Mouse (Mus musculus) ES-E14 (cell line): ENCODE measurements at regions not wholly inside any gene's neighbourhood (a gene's known extent, or its start where the extent isn't known, plus 50 kb on each side); places are given as distances from the start of the nearest gene placed in this dataset.

Experiments used
- ZC3H11A ChIP-seq: IDR thresholded peaks from 2 replicates; pipeline ENCODE4 v1.6.1; 2012; ENCODE audit warnings: low read depth, mild to moderate bottlenecking, inconsistent platforms, low read length, borderline replicate concordance
- ZNF384 ChIP-seq: IDR thresholded peaks from 2 replicates; pipeline ENCODE4 v1.6.1; 2012; ENCODE audit warnings: low read depth, low read length, inconsistent platforms

GRCm38 (mm10) chr16:77301270-77302171, 288.0 kb downstream of the Usp25 start:
- TF ChIP-seq ZC3H11A: no peak
- no peak for TF ChIP-seq ZNF384
